Mouse (Mus musculus) regulatory T cell (primary cell): ENCODE data around the gene Dcakd.

Source experiments
- in situ Hi-C: fragments of 300-600 bp; cut with MboI, MseI; formaldehyde crosslinking; loops from one replicate; pipeline ENCODE4 v1.15.1; 2025; ENCODE audit warnings: high pct_unique_total_duplicates

The Dcakd gene

DNA sequence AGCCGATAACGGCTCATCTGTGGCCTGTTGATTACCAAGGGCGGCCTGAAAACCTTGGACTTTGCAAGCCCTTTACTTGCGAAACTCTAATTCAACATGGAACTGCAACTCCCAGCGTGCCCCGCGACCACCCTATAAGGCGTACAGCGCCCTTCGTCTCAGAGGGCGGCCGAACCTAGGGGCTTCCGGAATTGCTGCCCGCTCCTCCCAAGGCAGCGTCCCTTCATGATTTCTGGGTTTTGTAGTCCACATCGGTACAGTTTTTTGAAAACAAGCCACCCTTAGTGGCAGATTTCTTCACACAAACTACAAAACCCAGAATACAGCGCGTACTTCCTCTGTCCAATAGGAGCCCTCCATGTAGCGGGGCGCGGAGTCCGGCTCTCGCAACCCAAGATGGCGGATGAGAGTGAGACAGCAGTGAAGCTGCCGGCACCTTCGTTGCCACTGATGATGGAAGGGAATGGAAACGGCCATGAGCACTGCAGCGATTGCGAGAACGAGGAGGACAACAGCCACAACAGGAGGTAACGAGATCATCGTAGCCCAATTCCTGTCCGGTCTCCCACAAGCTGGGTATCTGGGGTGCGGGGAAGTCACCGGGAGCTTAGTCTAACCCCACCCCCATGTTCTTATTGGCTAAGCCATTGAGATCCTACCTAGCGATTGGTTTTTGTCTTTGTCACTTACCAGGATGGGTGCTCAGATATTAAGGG lies at the start of gene Dcakd, which contains the start of gene Nmt1:
TSS of gene Dcakd (minus strand) at position 158 of the 716 bp plus-strand sequence.
TSS of gene Nmt1 (plus strand) at position 15 of the 716 bp plus-strand sequence.
- in situ Hi-C loops: no loop called here

GRCm38 (mm10) chr11:103076581-103076980 lies 48.4 kb upstream of the Dcakd start:
- in situ Hi-C loops: no loop called here

DNA sequence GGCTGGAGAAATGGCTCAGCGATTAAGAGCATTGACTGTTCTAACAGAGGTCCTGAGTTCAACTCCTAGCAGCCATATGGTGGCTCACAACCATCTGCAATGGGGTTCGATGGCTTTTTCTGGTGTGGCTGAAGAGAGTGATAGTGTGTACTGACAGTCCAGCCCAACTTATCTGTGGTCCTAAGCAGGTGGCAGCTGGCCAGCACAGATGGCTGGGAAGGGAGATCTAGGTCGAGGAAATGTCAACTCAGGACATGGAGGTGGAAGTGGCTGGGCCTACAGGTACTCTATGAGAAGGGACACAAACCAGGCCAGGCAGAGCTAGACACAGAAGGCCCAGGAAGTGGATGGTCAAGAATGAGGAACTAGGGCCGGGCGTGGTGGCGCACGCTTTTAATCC lies 47.9 kb upstream of the Dcakd start:
- in situ Hi-C loops: no loop called here

DNA sequence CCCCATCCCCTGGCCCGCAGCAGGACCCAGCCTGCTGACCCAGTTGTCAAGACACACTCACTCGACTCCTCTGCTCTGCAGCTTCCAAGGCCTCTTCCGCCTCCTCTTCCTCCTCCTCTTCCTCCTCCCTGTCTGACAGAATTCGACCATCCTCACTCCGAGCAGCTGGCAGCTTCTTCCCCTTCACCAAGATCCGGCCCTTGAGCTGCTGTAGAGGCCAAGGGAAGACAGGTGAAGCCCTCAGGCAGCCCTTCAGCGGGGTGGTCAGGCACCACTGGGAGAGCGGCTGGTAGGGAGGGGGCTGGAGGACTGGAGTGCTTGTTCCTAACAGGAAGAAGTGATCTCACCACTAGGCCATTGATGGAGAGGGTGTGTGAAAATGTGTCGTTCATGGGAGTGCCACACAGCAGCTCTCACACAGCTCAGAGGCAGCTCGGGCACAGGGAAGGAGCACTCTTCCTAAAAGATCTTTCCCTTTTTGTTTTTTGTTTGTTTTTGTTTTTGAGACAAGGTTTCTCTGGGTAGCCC lies 46.7 kb upstream of the Dcakd start:
- in situ Hi-C loops: no loop called here

DNA sequence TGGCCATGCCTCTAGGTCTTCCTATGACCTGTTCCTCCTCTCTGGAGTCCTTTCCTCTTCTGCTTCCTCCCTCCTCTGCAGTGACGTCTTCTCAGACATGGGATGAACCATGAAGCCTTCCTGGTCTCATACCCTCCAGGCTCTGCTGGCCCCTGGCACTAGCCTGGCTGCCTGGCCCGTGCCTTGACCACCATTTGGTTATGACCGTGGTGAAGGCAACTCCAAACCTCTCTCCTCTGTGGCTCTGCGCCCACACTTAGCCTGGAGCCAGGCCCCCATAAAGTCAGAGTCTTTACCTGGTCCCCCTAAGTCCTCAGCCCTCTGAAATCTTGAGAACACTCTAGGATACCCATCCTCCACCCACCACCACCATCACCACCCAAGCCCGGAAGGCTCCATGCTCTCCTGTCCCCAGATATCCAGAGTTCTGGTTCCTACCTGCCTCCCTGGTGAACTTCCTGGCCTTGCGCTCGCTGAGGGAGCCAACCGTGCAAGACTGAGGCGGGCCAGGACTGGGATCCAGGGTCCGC lies 46.1 kb upstream of the Dcakd start:
- in situ Hi-C loops: no loop called here

GRCm38 (mm10) chr11:103073671-103074070 lies 45.5 kb upstream of the Dcakd start:
- in situ Hi-C loops: no loop called here

- in situ Hi-C loops: no loop called here
Observed at GRCm38 (mm10) chr11:103070322-103070880, 42.3 kb upstream of the Dcakd start.

DNA sequence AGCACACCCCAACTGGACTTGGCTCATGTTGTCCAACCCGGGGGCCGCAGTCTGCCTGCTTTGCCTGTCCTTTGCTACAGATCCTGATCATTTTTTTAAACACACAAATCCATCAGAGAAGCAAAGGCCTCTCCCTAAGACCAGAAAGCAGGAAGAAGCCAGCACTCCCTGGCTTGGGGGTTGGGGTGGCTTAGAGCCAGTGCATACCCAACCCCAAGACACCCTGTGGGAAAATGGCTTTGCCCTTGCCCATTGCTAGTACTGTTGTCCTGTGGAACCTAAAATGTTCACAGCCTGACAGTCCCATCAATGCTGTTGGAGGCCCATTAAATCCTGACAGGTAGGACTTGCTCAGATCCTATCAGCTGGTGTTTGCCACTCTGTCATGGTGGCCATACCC lies 41.6 kb upstream of the Dcakd start:
- in situ Hi-C loops: no loop called here

GRCm38 (mm10) chr11:103068884-103069283 lies 40.8 kb upstream of the Dcakd start:
- in situ Hi-C loops: no loop called here

- in situ Hi-C loops: no loop called here
Observed at GRCm38 (mm10) chr11:103068272-103068671, 40.1 kb upstream of the Dcakd start.

GRCm38 (mm10) chr11:103067457-103068001 lies 39.4 kb upstream of the Dcakd start:
- in situ Hi-C loops: no loop called here

- in situ Hi-C loops: no loop called here
Observed at GRCm38 (mm10) chr11:103067051-103067361, 38.9 kb upstream of the Dcakd start.

- in situ Hi-C loops: no loop called here
Observed at GRCm38 (mm10) chr11:103066191-103067050, 38.3 kb upstream of the Dcakd start.

DNA sequence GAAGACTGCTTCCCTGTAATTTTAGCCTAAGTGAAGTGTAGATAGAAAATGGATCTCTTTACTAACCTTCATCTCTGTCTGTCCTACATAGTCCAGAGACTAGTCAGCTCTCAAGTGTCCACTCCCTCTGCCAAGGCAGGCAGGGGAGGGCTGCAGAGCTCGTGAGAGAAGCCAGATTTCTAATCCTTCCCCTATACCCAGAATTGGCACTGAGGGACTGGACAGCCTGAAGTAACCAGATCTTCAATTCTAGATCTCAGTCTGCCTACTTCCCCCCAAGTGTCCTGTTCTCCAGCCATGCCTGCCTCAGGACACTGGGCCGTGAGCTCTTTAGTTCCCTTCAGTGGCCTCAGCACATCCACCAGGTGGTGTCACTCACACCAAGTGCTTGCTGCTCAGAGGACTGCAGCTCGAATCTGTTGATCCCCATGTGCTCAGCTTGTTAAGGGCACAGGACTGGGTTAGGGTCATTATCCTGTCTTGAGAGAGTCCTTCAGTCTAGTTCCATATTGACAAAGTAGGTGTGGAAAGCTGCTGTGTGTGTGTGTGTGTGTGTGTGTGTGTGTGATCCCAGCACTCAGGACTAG lies 30.5 kb upstream of the Dcakd start:
- in situ Hi-C loops: no loop called here

- in situ Hi-C loops: no loop called here
Observed at GRCm38 (mm10) chr11:103056636-103057035, 28.5 kb upstream of the Dcakd start.

GRCm38 (mm10) chr11:103054798-103055197 lies 26.7 kb upstream of the Dcakd start:
- in situ Hi-C loops: no loop called here

DNA sequence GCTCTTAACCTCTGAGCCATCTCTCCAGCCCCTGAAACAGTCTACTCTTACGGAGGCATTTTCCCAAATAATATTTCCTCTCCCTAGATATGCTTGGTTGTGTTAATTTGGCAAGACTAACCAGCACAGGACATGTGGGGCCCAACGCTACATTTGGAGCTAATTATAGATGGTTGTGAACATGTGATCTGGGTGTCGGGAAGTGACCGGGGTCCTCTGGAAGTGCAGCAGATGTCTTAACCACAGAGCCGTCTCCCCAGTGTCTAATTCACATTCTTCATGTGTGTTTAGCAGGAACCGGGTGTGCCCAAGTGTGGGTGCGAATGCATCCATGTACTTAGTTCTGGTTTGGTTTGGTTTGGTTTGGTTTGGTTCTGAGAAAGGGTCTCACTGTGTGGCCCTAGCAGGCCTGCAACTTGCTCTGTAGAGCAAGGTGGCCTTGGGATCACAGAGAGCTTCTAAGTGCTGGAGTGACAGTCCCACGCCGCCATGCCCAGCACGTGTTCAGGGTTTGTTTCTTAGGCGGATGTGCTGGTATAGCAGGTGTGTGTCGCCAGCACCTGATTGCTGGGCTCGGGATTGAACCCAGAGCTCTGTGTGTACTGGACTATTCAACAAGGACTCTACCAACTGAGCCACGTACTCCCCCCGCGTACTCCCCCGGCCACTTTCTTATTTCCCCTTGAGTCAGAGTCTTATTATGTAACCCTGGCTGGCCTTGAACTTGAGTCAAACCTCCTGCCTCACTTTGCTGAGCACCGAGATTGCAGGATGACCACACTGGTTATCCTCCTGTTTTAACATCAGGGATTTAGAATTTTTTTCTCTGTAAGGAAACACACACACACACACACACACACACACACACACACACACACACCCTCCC lies 25.3 kb upstream of the Dcakd start:
- in situ Hi-C loops: no loop called here

DNA sequence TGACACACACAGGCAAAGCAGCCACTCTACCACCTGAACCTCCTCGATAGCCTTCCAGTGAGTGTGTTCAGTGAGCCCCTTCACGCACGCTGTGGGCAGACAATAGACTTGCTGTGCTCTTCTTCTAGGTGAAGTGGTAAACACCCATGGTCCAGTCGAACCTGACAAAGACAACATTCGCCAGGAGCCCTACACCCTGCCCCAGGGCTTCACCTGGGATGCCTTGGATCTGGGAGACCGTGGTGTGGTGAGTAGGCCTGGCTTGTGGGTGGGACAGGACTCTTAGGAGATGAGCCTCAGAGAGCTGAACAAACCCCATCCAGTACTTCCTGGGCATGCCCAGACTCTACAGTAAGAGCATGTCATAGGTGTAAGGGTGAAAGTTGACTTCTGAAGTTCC lies 23.9 kb upstream of the Dcakd start:
- in situ Hi-C loops: no loop called here

DNA sequence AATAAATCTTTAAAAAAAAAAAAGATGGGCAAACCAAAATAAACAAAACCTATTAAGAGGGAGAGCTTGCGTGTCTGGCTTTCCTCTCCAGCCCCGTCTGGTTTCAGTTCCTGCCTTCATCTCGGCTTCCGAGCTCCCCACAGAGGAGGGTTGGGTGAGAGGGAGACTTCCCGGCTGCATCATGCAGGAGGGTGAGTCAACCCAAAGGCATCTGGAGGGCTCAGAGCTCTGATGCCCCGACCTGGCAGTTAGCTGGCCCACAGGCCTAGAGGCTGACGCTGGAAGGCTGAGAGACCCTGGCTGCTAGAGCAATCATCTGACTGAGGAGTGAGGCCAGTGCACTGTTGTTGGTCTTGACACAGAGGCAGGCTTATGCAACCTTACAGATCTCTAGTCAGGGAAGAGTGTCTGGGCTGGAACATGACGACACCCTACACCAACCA lies 23.1 kb upstream of the Dcakd start:
- in situ Hi-C loops: no loop called here

DNA sequence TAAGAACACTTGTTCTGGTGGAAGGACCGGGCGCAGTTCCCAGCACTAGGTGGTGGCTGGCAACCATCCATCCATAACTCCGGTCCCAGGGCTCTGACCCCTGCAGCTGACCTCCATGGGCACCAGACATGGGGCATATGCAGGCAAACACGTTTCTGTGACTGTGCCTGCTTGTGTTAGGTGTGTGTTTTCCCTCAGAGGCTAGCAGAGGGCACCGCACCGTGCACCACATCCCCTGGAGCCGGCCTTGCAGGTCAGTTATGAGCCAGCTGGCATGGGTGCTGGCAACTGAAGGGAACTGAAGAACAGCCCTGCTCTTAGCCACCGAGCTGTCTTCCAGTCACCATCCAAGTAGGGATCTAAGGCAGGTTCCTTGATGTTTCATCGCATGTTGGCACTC lies 22.0 kb upstream of the Dcakd start:
- in situ Hi-C loops: no loop called here
